ENCODE assay signal across 9 mouse cellular contexts in the genomic region with DNA sequence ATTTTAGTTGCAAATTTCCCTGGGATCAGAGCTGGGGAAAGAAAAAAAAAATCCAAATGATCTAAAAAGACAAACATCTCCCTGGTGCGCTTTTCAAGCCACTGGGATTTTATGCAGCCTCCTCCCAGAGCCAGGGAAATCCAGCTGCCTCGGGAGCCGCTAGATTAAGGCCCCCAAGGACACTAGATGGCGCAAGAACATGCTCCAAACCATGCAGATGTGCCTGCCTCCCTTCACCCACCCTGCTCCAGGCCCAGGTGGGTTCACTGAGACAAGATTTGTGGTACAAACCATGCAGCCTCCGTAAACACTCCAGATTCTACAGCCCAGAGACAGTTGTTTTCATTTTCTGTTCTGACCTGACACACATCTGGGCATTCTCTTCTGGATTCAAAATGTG.
DNase-seq lines count a peak whose midpoint lies in the region; ATAC-seq and TF ChIP-seq lines count a peak whose summit lies in the region.
"Had no signal": no experiment of that assay in that cellular context is flagged by ENCODE, and none has a peak within 500 bp of the region (broad histone marks: within the 10 kb centered on the region; RNA-seq: fewer than 3 reads in every experiment).

No protein-coding gene starts in this region.

- no peak overlapping the region for H3K4me3 ChIP-seq in kidney, embryonic 14.5 days (ENCODE audit: low read length)
- no peak overlapping the region for H3K4me3 ChIP-seq in lung, adult 2 months (replicated peaks; ENCODE audit: extremely low read depth, low read depth, low read length)
- H3K4me3 ChIP-seq: embryonic facial prominence, embryonic 15.5 days had no signal

- TF ChIP-seq POLR2A in lung, adult 2 months (IDR thresholded peaks at IDR 0.05; ENCODE audit: borderline replicate concordance, extremely low read depth, low read depth, low read length): no peak

- 19% methylated on average over 5 of the region's 5 CpGs for WGBS in kidney, embryonic 14.5 days
- WGBS in lung, adult 2 months: 25% methylated on average over 5 of the region's 5 CpGs

- H3K4me2 ChIP-seq in kidney, embryonic 14.5 days (replicated peaks; ENCODE audit: low read depth, low read length): no peak overlapping the region
- H3K4me2 ChIP-seq: embryonic facial prominence, embryonic 15.5 days had no signal

- intact Hi-C loops in gastrocnemius, postnatal 36 days (cut with DNase I): loop anchor here (5.0 kb wide), 1 partner anchor 422 kb away; the partner anchor contains the start of gene Fjx1

- peak; percentile 56; the same call in 1 of the 2 replicates for ATAC-seq in kidney, embryonic 14.5 days (ENCODE audit: low FRiP score, low TSS enrichment)
- no peak for ATAC-seq in inflammation-experienced regulatory T-cells, adult 6 months

- peak; percentile 49 for DNase-seq in urinary bladder, postnatal 14 days (ENCODE audit: low spot score)
- no peak for DNase-seq in urinary bladder, adult 2 months (ENCODE audit: low spot score)
- DNase-seq in embryo, embryonic 10 days (ENCODE audit: low spot score): peak; percentile 81
- peak; percentile 33 to 55 for DNase-seq in gastrocnemius, postnatal 36 days
- DNase-seq in lung, adult 2 months: peak; percentile 41
- DNase-seq in ovary, postnatal 36 days (ENCODE audit: low spot score): peak; percentile 49

- H3K9ac ChIP-seq in kidney, embryonic 14.5 days (ENCODE audit: low read depth, low read length): no peak overlapping the region
- H3K9ac ChIP-seq: embryonic facial prominence, embryonic 15.5 days had no signal

- H3K27ac ChIP-seq in kidney, embryonic 14.5 days (ENCODE audit: low read depth, low read length): no peak overlapping the region
- H3K27ac ChIP-seq: embryonic facial prominence, embryonic 15.5 days had no signal

- peak; percentile 76 for TF ChIP-seq CTCF in lung, adult 2 months (IDR thresholded peaks at IDR 0.05; ENCODE audit: insufficient read depth, low read length)

- H3K9me3 ChIP-seq in kidney, embryonic 14.5 days (ENCODE audit: control insufficient read depth, low read length): no peaks in the 10 kb centered on the region
- H3K9me3 ChIP-seq: embryonic facial prominence, embryonic 15.5 days had no signal

- H3K27me3 ChIP-seq in kidney, embryonic 14.5 days (ENCODE audit: control insufficient read depth, insufficient read depth, low read length): no peaks in the 10 kb centered on the region
- H3K27me3 ChIP-seq: embryonic facial prominence, embryonic 15.5 days had no signal

- H3K4me1 ChIP-seq in kidney, embryonic 14.5 days (ENCODE audit: control insufficient read depth, insufficient read depth, low read length): peaks cover 3% of the 10 kb centered on the region; the same call in 1 of the 2 replicates
- H3K4me1 ChIP-seq in lung, adult 2 months (ENCODE audit: control insufficient read depth, insufficient read depth, low read length): no peaks in the 10 kb centered on the region

- H3K36me3 ChIP-seq in kidney, embryonic 14.5 days (ENCODE audit: control insufficient read depth, insufficient read depth, low read length): no peaks in the 10 kb centered on the region
- H3K36me3 ChIP-seq: embryonic facial prominence, embryonic 15.5 days had no signal
